Mouse (Mus musculus) myocyte (in vitro differentiated cells): ENCODE data around the gene Slc22a12.

Source experiments
- CEBPB ChIP-seq: IDR thresholded peaks from 2 replicates; pipeline ENCODE4 v1.6.1; 2011; ENCODE audit warnings: mild to moderate bottlenecking, moderate library complexity; ENCODE audit not compliant: poor library complexity, insufficient read depth, severe bottlenecking
- E2F4 ChIP-seq: IDR thresholded peaks from one replicate; pipeline ENCODE4 v1.6.1; 2011; ENCODE audit warnings: mild to moderate bottlenecking, control low read depth, moderate library complexity; ENCODE audit not compliant: insufficient read depth
- MAX ChIP-seq: IDR thresholded peaks from one replicate; pipeline ENCODE4 v1.6.1; 2011; ENCODE audit warnings: low read depth, mild to moderate bottlenecking, control low read depth
- MYOD1 ChIP-seq, 3 experiments: IDR thresholded peaks; one replicate each; pipeline ENCODE4 v1.6.1; 2011; ENCODE audit warnings: control low read depth in 2 of 3, low read depth in 2 of 3, mild to moderate bottlenecking in 2 of 3, moderate library complexity in 1 of 3; ENCODE audit not compliant: insufficient read length in 2 of 3, control insufficient read depth in 1 of 3
- MYOG ChIP-seq, 3 experiments: IDR thresholded peaks; one replicate each; pipeline ENCODE4 v1.6.1; 2011; ENCODE audit warnings: control low read depth in 2 of 3, low read depth in 2 of 3, mild to moderate bottlenecking in 2 of 3; ENCODE audit not compliant: insufficient read length in 2 of 3, control insufficient read depth in 1 of 3, insufficient read depth in 1 of 3
- POLR2A ChIP-seq: IDR thresholded peaks from one replicate; pipeline ENCODE4 v1.6.1; 2011; ENCODE audit warnings: low read depth, mild to moderate bottlenecking, control low read depth, moderate library complexity; ENCODE audit not compliant: insufficient read length
- POLR2AphosphoS2 ChIP-seq: IDR thresholded peaks from one replicate; pipeline ENCODE4 v1.6.1; 2011; ENCODE audit warnings: low read depth, control low read depth; ENCODE audit not compliant: insufficient read length
- REST ChIP-seq: IDR thresholded peaks from one replicate; pipeline ENCODE4 v1.6.1; 2011; ENCODE audit warnings: mild to moderate bottlenecking, control low read depth, moderate library complexity; ENCODE audit not compliant: insufficient read depth, insufficient read length
- SRF ChIP-seq: IDR thresholded peaks from one replicate; pipeline ENCODE4 v1.6.1; 2011; ENCODE audit warnings: low read depth; ENCODE audit not compliant: control insufficient read depth, insufficient read length
- TCF12 ChIP-seq: IDR thresholded peaks from one replicate; pipeline ENCODE4 v1.6.1; 2011; ENCODE audit warnings: mild to moderate bottlenecking, control low read depth; ENCODE audit not compliant: poor library complexity, insufficient read depth, severe bottlenecking
- TCF3 ChIP-seq: IDR thresholded peaks from one replicate; pipeline ENCODE4 v1.6.1; 2011; ENCODE audit warnings: low read depth, control low read depth; ENCODE audit not compliant: insufficient read length
- USF1 ChIP-seq: IDR thresholded peaks from one replicate; pipeline ENCODE4 v1.6.1; 2011; ENCODE audit warnings: low read depth, mild to moderate bottlenecking, control low read depth, moderate library complexity

DNA sequence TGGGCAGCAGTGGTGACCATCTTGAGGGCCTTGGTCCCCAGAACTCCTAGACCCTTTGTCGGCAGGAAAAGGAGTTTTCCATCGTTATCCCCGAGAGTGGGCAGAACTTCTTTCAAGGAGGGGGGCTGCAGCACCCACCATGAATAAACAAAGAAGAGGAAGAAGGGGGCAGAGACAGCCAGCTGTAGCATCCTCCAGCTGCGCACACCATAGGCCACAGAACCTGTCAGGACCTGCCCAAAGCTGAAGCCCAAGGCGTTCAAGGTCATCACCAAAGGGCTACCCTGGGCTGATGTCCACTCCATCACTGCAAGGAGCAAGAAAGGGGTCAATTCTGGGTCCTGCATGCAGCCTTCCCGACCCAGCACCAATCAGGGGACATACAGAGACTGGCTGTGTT, 2.6 kb downstream of the Slc22a12 start:
- TF ChIP-seq SRF (no peak), MAX (no peak), POLR2A (no peak), E2F4 (no peak), CEBPB (no peak), MYOG (IDR thresholded peaks at IDR 0.05; ENCODE audit: control insufficient read depth in 1 of 3, insufficient read depth in 1 of 3, insufficient read length in 2 of 3, low read depth in 2 of 3) (no peak), TCF12 (no peak), POLR2AphosphoS2 (no peak), USF1 (no peak), MYOD1 (IDR thresholded peaks at IDR 0.05; ENCODE audit: control insufficient read depth in 1 of 3, insufficient read length in 2 of 3, low read depth in 2 of 3) (no peak), REST (no peak), TCF3 (no peak)
